Mouse (Mus musculus) gastrocnemius, postnatal 4 days (tissue): ENCODE results near the gene Drd2. TPM values are rescaled to one million over a fixed set of nuclear protein-coding genes. Genes with fewer than 3 reads are reported as not detected.

Experiments used
- DNase-seq, 2 experiments: peaks; one replicate each; pipeline ENCODE4 v3.0.0; 2021 to 2022; ENCODE audit warnings: low spot score in 2 of 2, mixed read lengths in 2 of 2
- total RNA-seq, 2 experiments: library from RNA; stranded (reverse); gene quantifications; 2 replicates each; pipeline ENCODE4 v1.2.3; 2021

The Drd2 gene
- total RNA-seq, 2 experiments from 2014 or later, result not detected

- DNase-seq, result no peak
These were observed 110.1 kb downstream of the Drd2 start for GRCm38 (mm10) chr9:49450491-49450890.

GRCm38 (mm10) chr9:49452396-49452795, 112.0 kb downstream of the Drd2 start:
- DNase-seq, result no peak

GRCm38 (mm10) chr9:49456136-49456535, 115.7 kb downstream of the Drd2 start:
- no peak for DNase-seq

Other genes with a start within 250 kb of the Drd2 start
- gene Gm4894, start 90.1 kb upstream of the Drd2 start, total RNA-seq, result not detected
- not detected for gene Ankk1, start 86.4 kb downstream of the Drd2 start, total RNA-seq
- 1 to 10 TPM; 1.1 to 1.2 TPM for gene Ttc12, start 145.6 kb downstream of the Drd2 start, total RNA-seq